Mouse (Mus musculus) liver, embryonic 13.5 days (tissue): ENCODE data around the gene Dennd2a. TPM values are rescaled to one million over a fixed set of nuclear protein-coding genes. Genes with fewer than 3 reads are reported as not detected.

ENCODE experiments used
- ATAC-seq: fragments of 200-750 bp; cut with Nextera tagmentation; 2 replicates; pipeline ENCODE4 v1.8.0; 2017; ENCODE audit warnings: low read depth, mild to moderate bottlenecking, moderate number of reproducible peaks, moderate library complexity
- DNase-seq: peaks from one replicate; pipeline ENCODE4 v3.0.0; 2022
- H3K27ac ChIP-seq: fragments of 300-500 bp; sonication (generic); 2 replicates; pipeline ENCODE4 v1.5.1; 2015; ENCODE audit warnings: moderate library complexity, mild to moderate bottlenecking, inconsistent platforms
- H3K27me3 ChIP-seq: fragments of 300-500 bp; sonication (generic); 2 replicates; pipeline ENCODE4 v1.6.1; 2015; ENCODE audit warnings: mild to moderate bottlenecking, inconsistent platforms
- H3K36me3 ChIP-seq: fragments of 300-500 bp; sonication (generic); 2 replicates; pipeline ENCODE4 v1.6.1; 2015; ENCODE audit warnings: mild to moderate bottlenecking, inconsistent platforms
- H3K4me1 ChIP-seq: fragments of 300-500 bp; sonication (generic); replicated peaks from 2 replicates; pipeline ENCODE4 v1.6.1; 2015; ENCODE audit warnings: inconsistent platforms
- H3K4me2 ChIP-seq: fragments of 300-500 bp; sonication (generic); 2 replicates; pipeline ENCODE4 v1.6.1; 2015; ENCODE audit warnings: inconsistent platforms, mild to moderate bottlenecking, moderate library complexity
- H3K4me3 ChIP-seq: fragments of 300-500 bp; sonication (generic); replicated peaks from 2 replicates; pipeline ENCODE4 v1.5.1; 2015; ENCODE audit warnings: mild to moderate bottlenecking, inconsistent platforms
- H3K9ac ChIP-seq: fragments of 300-500 bp; sonication (generic); 2 replicates; pipeline ENCODE4 v1.6.1; 2015; ENCODE audit warnings: mild to moderate bottlenecking, inconsistent platforms
- H3K9me3 ChIP-seq: fragments of 300-500 bp; sonication (generic); replicated peaks from 2 replicates; pipeline ENCODE4 v1.6.1; 2016; ENCODE audit warnings: inconsistent platforms
- WGBS: fragments of 180-500 bp; shearing (Covaris S2); methylation state at CpG from one replicate; pipeline ENCODE4 v1.1.7; 2015; ENCODE audit not compliant: insufficient replicate concordance; 5-methylcytosine and 5-hydroxymethylcytosine counted together
- polyA plus RNA-seq: library from polyadenylated mRNA; unstranded; fragments of >200 nt; fragmentation: Nextera tagmentation; extraction: Ambion mirVana; gene quantifications from 2 replicates; pipeline ENCODE4 v1.2.1, GENCODE M21; 2015

The Dennd2a gene
- polyA plus RNA-seq, result 1.9 and 2.1 TPM in 2 replicates

DNA sequence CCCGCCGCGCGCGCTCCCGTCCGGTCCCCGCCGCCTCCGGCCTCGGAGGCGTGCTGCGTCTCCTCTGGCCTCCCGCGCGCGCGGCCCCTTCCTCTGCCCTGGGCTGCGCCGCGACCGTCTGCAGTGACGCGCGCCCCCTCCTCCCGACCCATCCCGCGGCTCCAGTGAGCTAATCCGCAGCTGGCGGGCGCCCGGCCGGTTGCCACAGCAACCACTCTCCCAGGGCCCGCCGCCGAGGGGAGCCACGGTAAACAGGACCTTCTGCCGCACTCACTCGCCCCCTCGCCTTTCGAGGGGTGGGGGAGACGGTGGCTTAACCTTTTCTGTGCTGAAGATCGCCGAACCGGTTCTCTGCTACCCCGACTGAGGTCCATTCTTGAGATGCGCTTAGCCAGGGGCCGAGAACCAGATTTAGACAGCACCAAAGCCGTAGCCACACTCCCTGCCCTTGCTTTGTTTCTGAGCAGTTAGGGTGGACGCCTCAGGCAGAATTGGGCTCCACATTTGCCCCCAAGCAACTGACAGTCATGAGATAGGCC is at the start of gene Dennd2a:
Gene Dennd2a, minus strand, starts transcription at position 145 of the 539 bp plus-strand sequence.
- peaks cover 17% of the 10 kb centered on the region for H3K4me1 ChIP-seq
- peak within 1 kb of the TSS; percentile 51 for H3K27ac ChIP-seq
- no peaks in the 10 kb centered on the region for H3K36me3 ChIP-seq
- DNase-seq (no peak), ATAC-seq (peak; percentile 62)
- peak within 1 kb of the TSS; percentile 60 for H3K4me3 ChIP-seq
- peak within 1 kb of the TSS; percentile 64 for H3K4me2 ChIP-seq
- H3K9ac ChIP-seq, result peak within 1 kb of the TSS; percentile 57
- 3% methylated on average over 43 of the region's 50 CpGs for WGBS
- H3K27me3 ChIP-seq, result peaks cover 58% of the 10 kb centered on the region
- no peaks in the 10 kb centered on the region for H3K9me3 ChIP-seq

DNA sequence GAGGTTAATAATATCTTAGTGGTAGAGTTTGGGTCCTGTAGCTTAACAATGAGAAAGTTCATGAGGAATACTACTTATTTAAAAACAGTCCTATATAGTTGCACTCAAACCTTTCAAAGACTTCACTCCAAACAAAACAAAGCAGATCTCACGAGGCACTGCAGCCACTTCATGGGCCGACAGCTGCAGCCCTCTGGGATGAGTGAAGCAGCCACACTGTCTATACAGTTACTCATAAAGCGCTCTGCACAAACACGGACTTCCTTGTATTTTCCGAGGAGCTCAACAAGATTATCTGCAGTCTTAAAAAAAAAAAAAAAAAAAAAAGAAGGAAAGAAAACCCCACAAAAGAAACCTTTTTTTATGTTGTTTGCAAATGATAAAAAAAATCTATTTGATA is 49.7 kb upstream of the Dennd2a start:
- 77% methylated on average over 5 of the region's 5 CpGs for WGBS
- H3K9me3 ChIP-seq, result no peaks in the 10 kb centered on the region
- no peak overlapping the region for H3K4me3 ChIP-seq
- H3K36me3 ChIP-seq, result peaks cover 14% of the 10 kb centered on the region; the same call in 1 of the 2 replicates
- no peak overlapping the region for H3K4me2 ChIP-seq
- no peaks in the 10 kb centered on the region for H3K27me3 ChIP-seq
- no peak overlapping the region for H3K9ac ChIP-seq
- ATAC-seq (no peak), DNase-seq (no peak)
- H3K27ac ChIP-seq, result no peak overlapping the region
- H3K4me1 ChIP-seq, result no peaks in the 10 kb centered on the region

DNA sequence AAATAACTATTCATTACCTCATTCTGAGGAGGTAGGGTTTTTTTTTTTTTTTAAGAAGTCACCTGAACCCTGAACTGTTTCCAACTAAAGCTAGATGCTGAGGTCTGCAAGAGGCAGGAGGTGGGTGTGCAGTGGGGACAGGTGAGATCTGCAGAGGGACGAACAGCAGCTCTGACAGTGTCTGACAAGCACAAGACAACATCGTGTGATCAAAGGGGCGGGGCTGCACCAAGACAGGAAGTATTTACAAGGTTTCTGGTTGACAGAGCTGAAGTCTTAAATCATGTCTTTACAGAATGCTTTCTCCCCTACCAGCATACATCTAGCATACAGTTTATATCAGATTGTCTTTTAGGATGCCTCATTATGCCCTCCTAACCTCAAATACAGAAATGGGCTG is 49.2 kb upstream of the Dennd2a start:
- H3K9me3 ChIP-seq, result no peaks in the 10 kb centered on the region

DNA sequence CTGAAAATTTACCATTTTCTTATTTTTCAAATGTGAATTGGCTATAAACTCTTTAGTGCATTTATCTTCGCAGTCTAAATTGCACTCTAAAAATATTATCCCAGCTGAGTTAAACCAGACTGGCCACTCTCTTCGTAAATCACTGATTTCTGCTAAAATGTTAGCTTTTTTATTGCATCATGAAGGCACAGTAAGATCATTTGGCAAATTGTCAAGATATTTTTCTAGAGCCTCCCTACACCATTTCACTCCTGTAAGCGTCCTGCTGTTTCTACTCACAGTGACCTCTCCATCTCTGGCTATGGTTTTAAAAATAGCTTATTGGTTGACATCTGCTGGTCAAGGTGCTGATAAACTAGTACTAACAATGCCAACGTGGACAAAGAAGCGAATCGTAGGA is 48.4 kb upstream of the Dennd2a start:
- no peak overlapping the region for H3K27ac ChIP-seq
- DNase-seq (no peak), ATAC-seq (no peak)
- H3K27me3 ChIP-seq, result no peaks in the 10 kb centered on the region
- H3K4me1 ChIP-seq, result no peaks in the 10 kb centered on the region
- 74% methylated on average over 6 of the region's 6 CpGs for WGBS
- no peak overlapping the region for H3K4me3 ChIP-seq
- H3K36me3 ChIP-seq, result peaks cover 22% of the 10 kb centered on the region
- H3K9me3 ChIP-seq, result no peaks in the 10 kb centered on the region
- no peak overlapping the region for H3K9ac ChIP-seq
- H3K4me2 ChIP-seq, result no peak overlapping the region

More for the DNA sequence above, 49.2 kb upstream of the Dennd2a start:
- Histone ChIP-seq H3K4me2 (no peak overlapping the region), H3K27ac (no peak overlapping the region), H3K4me1 (no peaks in the 10 kb centered on the region), H3K9ac (no peak overlapping the region), H3K36me3 (peaks cover 17% of the 10 kb centered on the region), H3K4me3 (no peak overlapping the region), H3K27me3 (no peaks in the 10 kb centered on the region)
- WGBS, result 42% methylated on average over 3 of the region's 3 CpGs
- ATAC-seq (no peak), DNase-seq (no peak)

DNA sequence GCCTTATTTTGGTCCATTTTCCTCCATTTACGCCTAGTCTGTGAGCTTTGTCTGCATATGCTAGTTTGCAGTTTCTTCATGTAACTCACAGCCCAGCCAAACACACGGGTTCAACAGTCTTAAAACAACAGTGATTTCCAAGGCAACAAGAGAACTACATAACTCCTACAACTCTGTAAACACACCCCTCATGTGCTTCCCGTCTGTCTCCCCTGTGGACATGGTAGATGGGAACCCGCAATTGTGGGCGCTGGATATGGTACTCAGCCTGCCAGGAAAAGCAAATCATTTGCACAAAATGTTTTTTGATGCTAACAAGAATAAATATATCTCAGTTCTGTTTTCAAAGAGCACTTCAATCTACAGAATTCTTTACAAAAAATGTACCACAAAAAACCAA is 46.9 kb upstream of the Dennd2a start:
- ATAC-seq, result no peak
- no peak for DNase-seq
- no peak overlapping the region for H3K9ac ChIP-seq
- no peak overlapping the region for H3K27ac ChIP-seq
- H3K4me3 ChIP-seq, result no peak overlapping the region
- H3K4me1 ChIP-seq, result no peaks in the 10 kb centered on the region
- no peaks in the 10 kb centered on the region for H3K9me3 ChIP-seq
- H3K36me3 ChIP-seq, result peaks cover 33% of the 10 kb centered on the region
- no peak overlapping the region for H3K4me2 ChIP-seq
- no peaks in the 10 kb centered on the region for H3K27me3 ChIP-seq
- WGBS, result 78% methylated on average over 5 of the region's 5 CpGs

DNA sequence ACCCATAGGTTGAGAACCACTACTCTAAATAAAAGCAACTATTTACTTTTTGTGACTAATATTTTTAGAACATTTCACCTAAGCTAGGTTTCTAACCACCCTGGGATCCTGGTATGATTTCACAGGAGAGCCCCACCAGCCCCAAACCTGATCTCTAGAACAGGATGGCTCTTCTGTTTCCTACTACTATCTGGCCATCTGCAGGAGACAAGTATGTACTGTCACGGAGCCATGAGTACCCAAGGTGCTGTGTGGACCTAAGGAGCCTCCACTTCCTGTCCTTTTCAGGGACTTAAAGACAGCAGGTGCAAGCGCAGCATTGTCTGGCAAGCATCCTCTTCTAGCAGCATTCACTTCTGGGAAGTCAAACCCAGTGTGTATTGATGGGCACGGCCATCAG is 44.2 kb upstream of the Dennd2a start:
- no peaks in the 10 kb centered on the region for H3K4me1 ChIP-seq
- DNase-seq (no peak), ATAC-seq (no peak)
- H3K27ac ChIP-seq, result no peak overlapping the region
- no peaks in the 10 kb centered on the region for H3K9me3 ChIP-seq
- no peaks in the 10 kb centered on the region for H3K27me3 ChIP-seq
- no peak overlapping the region for H3K4me3 ChIP-seq
- H3K4me2 ChIP-seq, result no peak overlapping the region
- WGBS, result 76% methylated on average over 3 of the region's 3 CpGs
- no peak overlapping the region for H3K9ac ChIP-seq
- peaks cover 55% of the 10 kb centered on the region for H3K36me3 ChIP-seq

DNA sequence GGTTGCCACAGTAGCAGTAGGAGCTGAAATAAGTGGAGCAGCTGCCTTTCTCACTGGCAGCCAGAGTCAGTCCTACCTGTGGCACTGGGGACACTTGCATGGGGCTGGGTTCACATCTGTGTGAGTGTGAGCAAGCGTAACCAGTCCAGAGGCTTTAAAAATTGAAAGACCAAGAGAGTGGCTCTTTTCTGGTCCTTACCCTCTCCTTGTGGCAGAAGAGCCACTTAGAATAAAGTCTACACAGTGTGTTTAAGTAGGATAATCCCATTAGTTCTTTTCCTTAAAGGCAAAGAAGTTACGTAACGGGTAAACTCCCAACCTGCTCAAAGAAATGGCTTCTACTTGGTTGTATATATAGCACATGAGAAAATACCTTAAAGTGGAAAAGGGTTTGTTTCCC is 43.2 kb upstream of the Dennd2a start:
- H3K36me3 ChIP-seq, result peaks cover 55% of the 10 kb centered on the region

DNA sequence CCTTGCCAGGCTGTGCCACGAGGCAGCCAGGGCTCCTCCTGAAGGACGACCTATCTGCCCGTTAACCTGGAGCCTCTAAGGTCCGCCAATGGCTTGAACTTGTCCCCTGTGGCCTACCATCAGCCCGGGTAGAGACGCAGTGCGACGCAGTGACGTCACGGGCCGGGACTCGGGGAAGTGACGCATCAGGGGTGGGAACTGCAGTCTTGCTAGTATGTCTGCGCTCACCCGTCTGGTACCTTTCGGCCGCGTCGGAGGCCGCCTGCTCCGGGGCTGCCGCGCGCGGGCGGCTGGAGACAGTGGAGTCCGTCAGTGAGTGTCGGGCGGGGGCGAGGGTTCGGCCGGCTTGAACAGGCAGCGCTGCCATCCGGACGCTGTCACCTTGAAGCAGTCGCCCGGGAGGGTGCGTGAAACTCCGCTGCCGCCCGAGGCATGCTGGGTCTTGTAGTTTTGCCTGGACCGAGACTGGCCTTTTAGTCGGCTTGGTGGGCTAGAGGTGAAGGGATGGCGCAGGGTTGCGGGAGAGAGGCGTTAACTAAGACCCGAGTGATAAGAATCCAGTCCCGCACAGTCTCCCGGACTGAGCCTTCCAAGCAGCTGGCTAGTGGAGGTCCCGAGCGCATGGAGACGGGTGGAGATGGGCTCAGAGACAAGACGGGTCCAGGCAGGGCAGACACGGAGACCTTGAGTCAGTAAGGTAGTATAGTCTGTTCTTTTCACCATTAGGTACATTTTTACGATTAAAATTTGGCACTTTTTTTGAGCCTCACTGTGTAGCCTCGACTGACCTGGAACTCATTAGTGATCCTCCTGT is 34.9 kb upstream of the Dennd2a start, which contains the start of gene Ndufb2:
Gene Ndufb2, plus strand, starts transcription at position 174 of the 814 bp plus-strand sequence.
- WGBS, result under 1% methylated on average over 56 of the region's 56 CpGs
- H3K36me3 ChIP-seq, result peaks cover 24% of the 10 kb centered on the region
- no peaks in the 10 kb centered on the region for H3K27me3 ChIP-seq
- H3K4me1 ChIP-seq, result peaks cover 23% of the 10 kb centered on the region
- DNase-seq (peak; percentile 93), ATAC-seq (peak; percentile 98)
- peak within 1 kb of the TSS; percentile 81 for H3K27ac ChIP-seq
- H3K9ac ChIP-seq, result peak within 1 kb of the TSS; percentile 88
- peak within 1 kb of the TSS; percentile 84 for H3K4me3 ChIP-seq
- no peaks in the 10 kb centered on the region for H3K9me3 ChIP-seq
- peak within 1 kb of the TSS; percentile 82 for H3K4me2 ChIP-seq

More for the DNA sequence above, 43.2 kb upstream of the Dennd2a start:
- no peak for ATAC-seq
- H3K4me3 ChIP-seq, result no peak overlapping the region
- 88% methylated on average over 3 of the region's 3 CpGs for WGBS
- H3K9ac ChIP-seq, result no peak overlapping the region
- no peaks in the 10 kb centered on the region for H3K4me1 ChIP-seq
- no peaks in the 10 kb centered on the region for H3K9me3 ChIP-seq
- no peaks in the 10 kb centered on the region for H3K27me3 ChIP-seq
- H3K27ac ChIP-seq, result no peak overlapping the region
- no peak for DNase-seq
- no peak overlapping the region for H3K4me2 ChIP-seq

DNA sequence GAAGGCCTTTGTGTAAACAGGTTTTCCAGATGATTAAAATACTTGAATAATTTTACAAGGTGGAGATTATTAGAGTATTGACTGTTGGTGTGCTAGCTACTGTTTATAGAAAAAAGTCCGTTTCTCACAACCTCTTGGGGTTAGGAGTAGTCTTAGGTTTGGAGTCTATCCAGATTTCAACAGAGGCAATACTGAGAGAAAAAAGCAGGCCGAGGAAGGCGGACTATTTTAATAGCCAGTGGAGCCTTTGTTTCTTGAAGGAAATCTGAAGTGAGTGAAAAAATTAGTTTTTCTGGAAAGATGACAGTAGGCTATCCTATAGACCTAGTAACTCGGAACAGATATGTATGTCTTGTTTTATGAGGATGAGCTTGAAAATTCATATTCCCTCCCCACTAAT is 33.8 kb upstream of the Dennd2a start:
- Histone ChIP-seq H3K27me3 (no peaks in the 10 kb centered on the region), H3K9ac (no peak overlapping the region), H3K9me3 (no peaks in the 10 kb centered on the region), H3K4me1 (peaks cover 23% of the 10 kb centered on the region), H3K27ac (no peak overlapping the region), H3K4me2 (peak overlapping the region; percentile 82), H3K36me3 (peaks cover 25% of the 10 kb centered on the region), H3K4me3 (peak overlapping the region; percentile 84; the same call in 1 of the 2 replicates)
- WGBS, result 82% methylated on average over 4 of the region's 4 CpGs
- ATAC-seq (no peak), DNase-seq (no peak)

DNA sequence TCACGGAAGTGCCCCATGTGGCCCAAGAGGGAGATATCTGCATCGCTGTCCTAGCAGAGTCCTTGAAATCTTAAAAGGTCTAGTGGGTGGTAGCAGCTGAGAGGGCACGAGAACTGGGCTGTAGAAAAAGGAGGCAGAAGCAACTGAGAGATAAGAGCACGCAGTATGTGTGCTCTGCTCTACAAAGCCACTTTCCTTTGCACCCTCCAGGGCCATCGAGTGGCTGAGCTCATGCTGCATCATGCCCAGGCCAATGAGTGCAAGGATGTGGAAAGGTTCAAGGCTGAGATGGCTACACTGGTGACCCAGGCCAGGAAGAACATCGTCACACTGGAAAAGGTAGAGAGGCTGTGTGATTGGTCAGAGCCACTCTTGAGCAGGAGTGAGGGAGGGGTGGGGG is 27.9 kb upstream of the Dennd2a start, which contains the start of gene Gm42420:
Gene Gm42420, plus strand, starts transcription at position 237 of the 400 bp plus-strand sequence.
- no peak within 1 kb of the TSS for H3K27ac ChIP-seq
- H3K9ac ChIP-seq, result 0 out of 2 replicates have a peak within 1 kb of the TSS, but pooled peaks have one; percentile 29
- ATAC-seq (peak; percentile 37), DNase-seq (no peak)
- H3K9me3 ChIP-seq, result no peaks in the 10 kb centered on the region
- no peak within 1 kb of the TSS for H3K4me2 ChIP-seq
- H3K27me3 ChIP-seq, result no peaks in the 10 kb centered on the region
- WGBS, result 62% methylated on average over 6 of the region's 6 CpGs
- no peak within 1 kb of the TSS for H3K4me3 ChIP-seq
- H3K36me3 ChIP-seq, result peaks cover 49% of the 10 kb centered on the region
- H3K4me1 ChIP-seq, result peaks cover 26% of the 10 kb centered on the region

DNA sequence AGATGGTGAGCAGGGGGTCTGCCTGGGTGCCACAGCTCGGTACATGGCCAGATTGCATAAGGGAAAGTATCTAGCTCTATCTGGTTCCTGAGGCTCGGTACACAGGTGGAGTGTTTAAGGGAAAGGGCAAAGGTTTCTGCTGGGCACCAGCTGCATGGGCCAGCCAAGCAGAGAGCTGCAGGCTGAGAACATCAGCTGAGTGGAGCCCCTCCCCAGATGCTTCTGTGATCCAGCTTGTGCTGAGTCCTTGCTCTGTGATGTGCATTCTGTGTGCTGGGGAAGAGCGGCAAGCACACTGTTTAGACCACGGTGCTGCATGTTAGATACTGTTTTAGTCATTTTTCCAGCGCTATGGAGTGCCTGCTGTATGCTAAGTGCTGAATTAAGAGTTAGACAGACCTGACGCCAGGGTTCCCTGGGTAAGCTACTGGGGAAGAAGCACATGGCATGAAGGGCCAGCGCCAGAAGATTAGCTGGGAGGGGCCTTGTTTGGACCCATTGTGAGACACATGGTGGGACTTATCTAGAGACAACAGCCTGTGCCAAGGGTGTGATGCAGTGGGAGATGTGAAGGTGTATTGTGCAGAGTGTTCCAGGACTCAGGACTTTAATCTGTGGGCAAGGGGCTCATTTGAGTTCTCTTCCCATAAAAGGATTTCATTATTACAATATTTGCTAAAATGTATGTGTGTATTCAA is 23.6 kb upstream of the Dennd2a start:
- peak overlapping the region; percentile 80 for H3K27ac ChIP-seq
- H3K4me1 ChIP-seq, result peaks cover 39% of the 10 kb centered on the region
- DNase-seq, result peak; percentile 72
- H3K9me3 ChIP-seq, result no peaks in the 10 kb centered on the region
- 42% methylated on average over 7 of the region's 7 CpGs for WGBS
- H3K27me3 ChIP-seq, result no peaks in the 10 kb centered on the region
- ATAC-seq, result peak; percentile 93
- H3K36me3 ChIP-seq, result peaks cover 42% of the 10 kb centered on the region
- H3K4me3 ChIP-seq, result no peak overlapping the region; the same call in 1 of the 2 replicates
- peak overlapping the region; percentile 59 for H3K9ac ChIP-seq
- H3K4me2 ChIP-seq, result peak overlapping the region; percentile 46
